Mouse (Mus musculus): ENCODE results near the gene Psenen. TPM values are rescaled to one million over a fixed set of nuclear protein-coding genes. Genes with fewer than 3 reads are reported as not detected.
A peak's percentile ranks its signal among the peaks of the same experiment; 100 is the strongest.

The Psenen gene
- total and polyA plus RNA-seq, 2 experiments from 2014 or later: 90.4 to 154 TPM

DNA sequence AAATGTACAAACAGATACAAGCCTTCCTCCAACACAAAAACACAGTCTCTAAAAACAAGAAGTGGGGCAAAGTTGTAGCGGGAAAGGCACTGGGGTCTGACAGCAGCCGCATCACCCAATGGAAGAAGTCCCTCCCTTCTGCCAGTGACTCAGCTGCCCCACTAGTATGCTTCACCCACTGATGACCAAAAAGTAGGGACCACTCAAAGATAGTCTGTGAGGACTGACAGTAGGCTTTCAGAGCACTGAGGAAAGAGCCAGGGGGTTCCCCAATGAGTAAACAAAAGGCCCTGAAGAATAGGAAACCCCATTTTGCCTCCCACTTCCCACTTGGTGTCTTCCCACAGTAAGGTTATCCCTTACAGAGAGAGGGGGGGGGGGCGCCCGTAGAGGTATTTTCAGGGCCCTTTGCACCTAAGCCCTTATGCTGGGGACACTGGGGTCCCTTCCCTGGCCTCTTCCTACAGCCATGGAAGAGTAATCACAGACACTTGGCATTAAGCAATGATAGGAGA is 31.1 kb upstream of the Psenen start:
- no peak for TF ChIP-seq CTCF (IDR thresholded peaks at IDR 0.05; ENCODE audit: low read depth)
- Histone ChIP-seq H3K4me2 (ENCODE audit: low read depth, low read length) (no peak overlapping the region), H3K27ac (no peak overlapping the region), H3K4me1 (ENCODE audit: insufficient read depth, low read length) (no peaks in the 10 kb centered on the region; the same call in 1 of the 2 replicates), H3K9me3 (ENCODE audit: low read length) (no peaks in the 10 kb centered on the region), H3K9ac (replicated peaks; ENCODE audit: low read length) (no peak overlapping the region), H3K4me3 (ENCODE audit: low read length) (no peak overlapping the region), H3K36me3 (ENCODE audit: insufficient read depth, low read length) (no peaks in the 10 kb centered on the region), H3K27me3 (ENCODE audit: insufficient read depth, low read length) (no peaks in the 10 kb centered on the region)
- ATAC-seq (no peak), DNase-seq (ENCODE audit: low spot score) (no peak)
- WGBS: 75% methylated on average over 3 of the region's 4 CpGs

DNA sequence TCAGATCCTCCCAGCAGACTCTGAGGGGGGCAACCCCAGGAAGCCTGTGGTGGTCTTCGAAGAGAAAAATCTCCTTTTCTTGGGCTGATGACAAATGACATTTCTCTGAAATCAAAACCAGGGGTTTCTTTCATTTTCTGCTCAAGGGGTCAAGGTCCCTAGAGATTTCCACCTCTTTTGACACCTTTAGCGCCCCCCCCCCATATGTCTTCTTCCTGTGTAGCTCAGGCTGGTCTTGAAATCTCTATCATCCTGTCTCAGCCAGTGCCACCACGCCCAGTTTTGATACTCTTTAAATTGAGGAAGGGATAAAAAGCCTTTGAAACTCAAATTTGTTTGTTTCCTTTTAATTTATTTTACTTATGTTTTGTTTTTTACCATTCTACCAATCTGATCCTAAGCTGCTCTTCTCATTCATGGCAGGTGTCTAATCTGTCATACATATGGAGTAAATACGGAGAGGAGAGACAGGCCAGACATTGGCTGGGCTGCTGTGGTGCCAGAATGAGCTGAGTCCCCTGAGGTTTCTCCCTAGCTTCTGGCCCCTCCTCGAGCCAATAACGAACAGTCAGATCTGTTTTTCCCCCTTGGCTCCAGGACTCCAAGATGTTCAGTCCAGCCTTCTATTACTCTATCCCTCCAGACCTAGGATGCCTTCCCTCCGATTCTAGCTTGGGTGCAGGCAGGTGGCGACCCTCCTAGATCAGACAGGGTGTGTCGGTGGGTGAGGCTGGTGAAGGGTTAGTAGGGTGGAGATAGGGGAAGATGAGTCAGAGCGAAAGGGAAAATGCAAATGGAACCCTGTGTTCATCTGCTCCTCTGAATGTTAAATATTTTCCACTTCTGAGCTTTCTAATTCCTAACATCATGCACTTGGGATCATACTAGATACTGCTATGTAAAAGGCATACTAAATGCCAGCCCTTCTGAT is 30.4 kb upstream of the Psenen start:
- WGBS: 63% methylated on average over 10 of the region's 10 CpGs
- Histone ChIP-seq H3K4me2 (ENCODE audit: low read depth, low read length) (no peak overlapping the region), H3K27me3 (ENCODE audit: insufficient read depth, low read length) (no peaks in the 10 kb centered on the region), H3K9ac (replicated peaks; ENCODE audit: low read length) (no peak overlapping the region), H3K4me1 (ENCODE audit: insufficient read depth, low read length) (no peaks in the 10 kb centered on the region), H3K27ac (no peak overlapping the region), H3K9me3 (ENCODE audit: low read length) (no peaks in the 10 kb centered on the region), H3K36me3 (ENCODE audit: insufficient read depth, low read length) (no peaks in the 10 kb centered on the region), H3K4me3 (ENCODE audit: low read length) (no peak overlapping the region)
- TF ChIP-seq CTCF (IDR thresholded peaks at IDR 0.05; ENCODE audit: low read depth): no peak
- ATAC-seq (no peak), DNase-seq (ENCODE audit: low spot score) (peak; percentile 20)

GRCm38 (mm10) chr7:30592772-30593423 is 29.5 kb upstream of the Psenen start:
- Histone ChIP-seq H3K27ac (no peak overlapping the region), H3K9ac (replicated peaks; ENCODE audit: low read length) (no peak overlapping the region), H3K4me1 (ENCODE audit: insufficient read depth, low read length) (no peaks in the 10 kb centered on the region), H3K9me3 (ENCODE audit: low read length) (no peaks in the 10 kb centered on the region), H3K36me3 (ENCODE audit: insufficient read depth, low read length) (no peaks in the 10 kb centered on the region), H3K4me2 (ENCODE audit: low read depth, low read length) (no peak overlapping the region), H3K27me3 (ENCODE audit: insufficient read depth, low read length) (no peaks in the 10 kb centered on the region), H3K4me3 (ENCODE audit: low read length) (no peak overlapping the region)
- WGBS: 64% methylated on average over 5 of the region's 5 CpGs
- DNase-seq (ENCODE audit: low spot score): no peak
- no peak for TF ChIP-seq CTCF (IDR thresholded peaks at IDR 0.05; ENCODE audit: low read depth)
- no peak for ATAC-seq

DNA sequence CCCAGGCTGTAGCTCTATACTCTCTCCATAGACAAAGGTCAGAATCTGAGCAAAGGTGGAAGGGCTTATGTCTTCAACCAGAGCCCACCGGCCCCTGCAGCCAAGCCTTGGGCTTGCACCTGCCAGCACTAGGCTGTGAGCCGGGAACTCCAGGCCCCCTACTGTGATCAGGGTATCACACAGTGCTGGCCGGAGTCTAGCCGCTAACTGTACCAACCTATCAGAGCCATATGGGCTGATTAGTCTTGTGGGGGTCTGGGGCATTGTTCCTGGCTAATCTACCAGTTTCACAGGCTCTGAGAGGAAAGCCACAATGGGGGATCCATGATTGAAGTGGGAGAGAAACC is 28.2 kb upstream of the Psenen start:
- Histone ChIP-seq H3K4me2 (ENCODE audit: low read depth, low read length) (no peak overlapping the region), H3K27me3 (ENCODE audit: insufficient read depth, low read length) (no peaks in the 10 kb centered on the region), H3K4me3 (ENCODE audit: low read length) (no peak overlapping the region), H3K27ac (no peak overlapping the region), H3K9me3 (ENCODE audit: low read length) (no peaks in the 10 kb centered on the region), H3K9ac (replicated peaks; ENCODE audit: low read length) (no peak overlapping the region), H3K36me3 (ENCODE audit: insufficient read depth, low read length) (0 out of 2 replicates have a peak, but pooled peaks cover 2% of the 10 kb centered on the region), H3K4me1 (ENCODE audit: insufficient read depth, low read length) (peaks cover 8% of the 10 kb centered on the region)
- WGBS: 25% methylated on average over 4 of the region's 4 CpGs
- no peak for ATAC-seq
- TF ChIP-seq CTCF (IDR thresholded peaks at IDR 0.05; ENCODE audit: low read depth): no peak
- DNase-seq (ENCODE audit: low spot score): no peak

GRCm38 (mm10) chr7:30590927-30591604 is 27.6 kb upstream of the Psenen start:
- Histone ChIP-seq H3K36me3 (ENCODE audit: insufficient read depth, low read length) (0 out of 2 replicates have a peak, but pooled peaks cover 7% of the 10 kb centered on the region), H3K4me3 (ENCODE audit: low read length) (no peak overlapping the region), H3K4me1 (ENCODE audit: insufficient read depth, low read length) (peaks cover 8% of the 10 kb centered on the region), H3K27ac (no peak overlapping the region), H3K4me2 (ENCODE audit: low read depth, low read length) (no peak overlapping the region), H3K9ac (replicated peaks; ENCODE audit: low read length) (no peak overlapping the region), H3K9me3 (ENCODE audit: low read length) (no peaks in the 10 kb centered on the region), H3K27me3 (ENCODE audit: insufficient read depth, low read length) (no peaks in the 10 kb centered on the region)
- TF ChIP-seq CTCF (IDR thresholded peaks at IDR 0.05; ENCODE audit: low read depth): no peak
- WGBS: 85% methylated on average over 9 of the region's 9 CpGs
- DNase-seq (ENCODE audit: low spot score) (no peak), ATAC-seq (no peak)

- H3K27ac ChIP-seq: peak overlapping the region; percentile 96
- peak overlapping the region; percentile 93 for H3K4me2 ChIP-seq (ENCODE audit: low read depth, low read length)
- TF ChIP-seq CTCF (IDR thresholded peaks at IDR 0.05; ENCODE audit: low read depth): peak; percentile 92
- H3K4me3 ChIP-seq (ENCODE audit: low read length): peak overlapping the region; percentile 95
- H3K36me3 ChIP-seq (ENCODE audit: insufficient read depth, low read length): peaks cover 18% of the 10 kb centered on the region
- WGBS: 30% methylated on average over 40 of the region's 40 CpGs
- H3K9me3 ChIP-seq (ENCODE audit: low read length): no peaks in the 10 kb centered on the region
- peak overlapping the region; percentile 99 for H3K9ac ChIP-seq (replicated peaks; ENCODE audit: low read length)
- peak; percentile 57 for ATAC-seq
- DNase-seq (ENCODE audit: low spot score): peak; percentile 91
- H3K27me3 ChIP-seq (ENCODE audit: insufficient read depth, low read length): no peaks in the 10 kb centered on the region
- H3K4me1 ChIP-seq (ENCODE audit: insufficient read depth, low read length): peaks cover 8% of the 10 kb centered on the region
Measured at GRCm38 (mm10) chr7:30589435-30590301, 26.2 kb upstream of the Psenen start.
